Mouse (Mus musculus) cortical plate, adult 2 months (tissue): ENCODE data around the gene Pip4k2a.

Source experiments
- CTCF ChIP-seq: fragments of 200-500 bp; IDR thresholded peaks from 2 replicates; pipeline ENCODE4 v1.5.1; 2011; ENCODE audit warnings: mild to moderate bottlenecking, control low read depth, low read length; ENCODE audit not compliant: insufficient read depth; ENCODE audit errors: extremely low read depth
- POLR2A ChIP-seq: fragments of 200-500 bp; IDR thresholded peaks from 2 replicates; pipeline ENCODE4 v1.6.1; 2011; ENCODE audit warnings: mild to moderate bottlenecking, low read length, control low read depth; ENCODE audit not compliant: insufficient read depth; ENCODE audit errors: extremely low read depth

GRCm38 (mm10) chr2:19024807-19025206, 26.9 kb upstream of the Pip4k2a start:
- no peak for TF ChIP-seq CTCF
- no peak for TF ChIP-seq POLR2A
